Mouse (Mus musculus) hindbrain, embryonic 16.5 days (tissue): Measurements from ENCODE around the gene Hpdl. TPM values are rescaled to one million over a fixed set of nuclear protein-coding genes. Genes with fewer than 3 reads are reported as not detected.

ENCODE experiments used
- ATAC-seq: fragments of 200-750 bp; cut with Nextera tagmentation; 2 replicates; pipeline ENCODE4 v1.8.0; 2017; ENCODE audit warnings: moderate TSS enrichment, moderate library complexity
- H3K27ac ChIP-seq: fragments of 300-500 bp; sonication (generic); 2 replicates; pipeline ENCODE4 v1.5.1; 2014; ENCODE audit warnings: low read depth, mild to moderate bottlenecking, control low read depth, low read length, moderate library complexity
- H3K27me3 ChIP-seq: fragments of 300-500 bp; sonication (generic); replicated peaks from 2 replicates; pipeline ENCODE4 v1.6.1; 2014; ENCODE audit warnings: low read length; ENCODE audit not compliant: control insufficient read depth, insufficient read depth
- H3K36me3 ChIP-seq: fragments of 300-500 bp; sonication (generic); 2 replicates; pipeline ENCODE4 v1.6.1; 2014; ENCODE audit warnings: mild to moderate bottlenecking, low read length, moderate library complexity, mixed read lengths; ENCODE audit not compliant: control insufficient read depth, insufficient read depth
- H3K4me1 ChIP-seq: fragments of 300-500 bp; sonication (generic); 2 replicates; pipeline ENCODE4 v1.6.1; 2014; ENCODE audit warnings: low read depth, low read length; ENCODE audit not compliant: control insufficient read depth, insufficient read depth
- H3K4me2 ChIP-seq: fragments of 300-500 bp; sonication (generic); 2 replicates; pipeline ENCODE4 v1.6.1; 2014; ENCODE audit warnings: mild to moderate bottlenecking, low read length, control low read depth, moderate library complexity
- H3K4me3 ChIP-seq: fragments of 300-500 bp; sonication (generic); 2 replicates; pipeline ENCODE4 v1.5.1; 2014; ENCODE audit warnings: mild to moderate bottlenecking, low read length, control low read depth, moderate library complexity
- H3K9ac ChIP-seq: fragments of 300-500 bp; sonication (generic); 2 replicates; pipeline ENCODE4 v1.6.1; 2014; ENCODE audit warnings: low read depth, mild to moderate bottlenecking, control low read depth, low read length, moderate library complexity
- H3K9me3 ChIP-seq: fragments of 300-500 bp; sonication (generic); 2 replicates; pipeline ENCODE4 v1.6.1; 2014; ENCODE audit warnings: mild to moderate bottlenecking, low read length, moderate library complexity; ENCODE audit not compliant: control insufficient read depth
- WGBS: fragments of 180-500 bp; shearing (Covaris S2); extraction: QIAGEN DNeasy Blood & Tissue Kit; methylation state at CpG from one replicate; pipeline ENCODE4 v1.1.7; 2014; 5-methylcytosine and 5-hydroxymethylcytosine counted together
- polyA plus RNA-seq: library from polyadenylated mRNA; unstranded; fragments of >200 nt; fragmentation: Nextera tagmentation; extraction: Ambion mirVana; gene quantifications from 2 replicates; pipeline ENCODE4 v1.2.1, GENCODE M21; 2015

Gene Hpdl
- polyA plus RNA-seq, 1 experiment from 2014 or later, result 2.3 TPM

- Histone ChIP-seq H3K9ac (no peak overlapping the region), H3K4me1 (no peaks in the 10 kb centered on the region), H3K4me3 (no peak overlapping the region), H3K27ac (no peak overlapping the region), H3K27me3 (no peaks in the 10 kb centered on the region), H3K4me2 (no peak overlapping the region), H3K9me3 (no peaks in the 10 kb centered on the region), H3K36me3 (no peaks in the 10 kb centered on the region)
- WGBS, result 41% methylated on average over 7 of the region's 7 CpGs
- no peak for ATAC-seq
These were observed 33.3 kb downstream of the Hpdl start for GRCm38 (mm10) chr4:116787985-116788760.

- Histone ChIP-seq H3K4me2 (no peak overlapping the region), H3K4me1 (peaks cover 3% of the 10 kb centered on the region), H3K27me3 (no peaks in the 10 kb centered on the region), H3K27ac (no peak overlapping the region), H3K4me3 (no peak overlapping the region), H3K9ac (no peak overlapping the region), H3K36me3 (no peaks in the 10 kb centered on the region), H3K9me3 (no peaks in the 10 kb centered on the region)
- ATAC-seq, result no peak
- 100% methylated on average over 1 of the region's 1 CpGs for WGBS
These were observed 34.9 kb downstream of the Hpdl start for GRCm38 (mm10) chr4:116786587-116786986.

DNA sequence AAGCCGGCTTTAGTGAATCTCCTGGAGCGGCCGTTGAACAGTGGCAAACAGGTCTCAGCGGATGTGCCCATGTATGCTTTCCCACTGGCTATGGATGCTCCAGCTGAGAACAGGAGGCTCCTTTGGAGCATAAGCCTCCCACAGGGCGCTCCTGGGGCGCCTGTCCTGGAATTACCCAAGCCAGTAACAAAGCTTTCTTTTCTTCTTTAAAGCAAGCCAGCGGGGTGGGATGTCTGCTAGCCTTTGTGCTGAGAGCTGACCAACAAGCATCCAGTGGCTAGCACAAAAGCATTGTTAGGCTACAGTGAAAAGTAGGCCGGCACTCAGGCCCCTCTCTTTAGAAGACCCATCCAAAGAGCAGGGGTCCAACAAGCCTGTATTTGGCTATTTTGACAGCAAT is 39.3 kb downstream of the Hpdl start:
- H3K9me3 ChIP-seq, result no peaks in the 10 kb centered on the region
- no peak overlapping the region for H3K4me2 ChIP-seq
- H3K27ac ChIP-seq, result no peak overlapping the region
- H3K4me1 ChIP-seq, result peaks cover 3% of the 10 kb centered on the region
- no peak for ATAC-seq
- H3K27me3 ChIP-seq, result no peaks in the 10 kb centered on the region
- no peak overlapping the region for H3K4me3 ChIP-seq
- no peak overlapping the region for H3K9ac ChIP-seq
- 6% methylated on average over 8 of the region's 8 CpGs for WGBS
- H3K36me3 ChIP-seq, result no peaks in the 10 kb centered on the region

GRCm38 (mm10) chr4:116781366-116781765 is 40.1 kb downstream of the Hpdl start:
- ATAC-seq, result no peak
- H3K27me3 ChIP-seq, result no peaks in the 10 kb centered on the region
- 37% methylated on average over 2 of the region's 2 CpGs for WGBS
- H3K4me2 ChIP-seq, result no peak overlapping the region
- H3K27ac ChIP-seq, result no peak overlapping the region
- no peaks in the 10 kb centered on the region for H3K9me3 ChIP-seq
- H3K36me3 ChIP-seq, result no peaks in the 10 kb centered on the region
- H3K4me1 ChIP-seq, result peaks cover 3% of the 10 kb centered on the region
- no peak overlapping the region for H3K4me3 ChIP-seq
- H3K9ac ChIP-seq, result no peak overlapping the region

GRCm38 (mm10) chr4:116780541-116780940 is 41.0 kb downstream of the Hpdl start:
- H3K4me1 ChIP-seq, result peaks cover 3% of the 10 kb centered on the region
- H3K9ac ChIP-seq, result no peak overlapping the region
- H3K27me3 ChIP-seq, result no peaks in the 10 kb centered on the region
- H3K4me2 ChIP-seq, result no peak overlapping the region
- 86% methylated on average over 2 of the region's 2 CpGs for WGBS
- no peaks in the 10 kb centered on the region for H3K9me3 ChIP-seq
- no peak overlapping the region for H3K4me3 ChIP-seq
- no peaks in the 10 kb centered on the region for H3K36me3 ChIP-seq
- ATAC-seq, result no peak
- no peak overlapping the region for H3K27ac ChIP-seq

DNA sequence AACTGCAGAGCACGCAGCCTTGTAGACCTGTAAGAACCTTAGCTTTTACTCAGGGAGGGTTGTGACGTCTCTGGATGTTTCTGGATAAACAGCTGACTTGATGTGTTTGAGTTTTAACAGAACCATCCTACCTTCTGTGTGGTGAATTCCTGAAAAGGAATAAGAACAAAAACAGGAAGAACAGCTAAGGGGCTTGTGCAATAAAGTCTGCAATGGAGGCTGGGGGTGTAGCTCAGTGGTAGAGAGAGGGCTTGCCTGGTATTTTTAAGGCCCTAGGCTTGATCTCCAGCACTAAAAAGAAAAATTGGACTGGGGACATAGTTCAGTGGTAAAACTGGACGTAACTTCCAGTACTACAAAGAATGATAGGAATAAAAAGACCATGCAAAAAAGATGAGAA is 44.4 kb downstream of the Hpdl start:
- Histone ChIP-seq H3K4me1 (no peaks in the 10 kb centered on the region), H3K27ac (no peak overlapping the region)
- no peak for ATAC-seq

DNA sequence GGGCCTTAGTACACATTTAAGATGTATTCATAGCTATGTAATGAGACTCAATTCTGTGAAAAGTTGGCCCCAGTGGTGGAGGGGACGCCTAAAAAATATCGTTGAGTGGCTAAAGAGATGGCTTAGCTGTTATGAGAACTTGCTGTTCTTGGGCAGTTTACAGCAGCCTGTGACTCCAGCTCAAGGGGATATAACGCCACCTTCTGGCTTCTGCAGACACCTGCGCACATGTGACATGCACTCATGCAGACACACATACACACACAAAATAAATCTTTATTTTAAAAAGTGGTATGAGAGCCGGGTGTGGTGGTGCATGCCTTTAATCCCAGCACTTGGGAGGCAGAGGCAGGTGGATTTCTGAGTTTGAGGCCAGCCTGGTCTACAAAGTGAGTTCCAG is 45.1 kb downstream of the Hpdl start:
- 96% methylated on average over 5 of the region's 5 CpGs for WGBS

More for the DNA sequence above, 44.4 kb downstream of the Hpdl start:
- Histone ChIP-seq H3K36me3 (no peaks in the 10 kb centered on the region), H3K9me3 (no peaks in the 10 kb centered on the region), H3K4me3 (no peak overlapping the region), H3K27me3 (no peaks in the 10 kb centered on the region), H3K9ac (no peak overlapping the region), H3K4me2 (no peak overlapping the region)
- WGBS, result 93% methylated on average over 3 of the region's 3 CpGs

More for the DNA sequence above, 45.1 kb downstream of the Hpdl start:
- H3K4me3 ChIP-seq, result no peak overlapping the region
- H3K36me3 ChIP-seq, result no peaks in the 10 kb centered on the region
- no peaks in the 10 kb centered on the region for H3K4me1 ChIP-seq
- no peak for ATAC-seq
- no peak overlapping the region for H3K9ac ChIP-seq
- H3K27ac ChIP-seq, result no peak overlapping the region
- no peak overlapping the region for H3K4me2 ChIP-seq
- no peaks in the 10 kb centered on the region for H3K27me3 ChIP-seq
- no peaks in the 10 kb centered on the region for H3K9me3 ChIP-seq

Other genes with a start within 250 kb of the Hpdl start
- gene Ccdc17, start 225.1 kb downstream of the Hpdl start, polyA plus RNA-seq, result 4.0 and 5.6 TPM in 2 replicates
- gene Nasp, start 193.8 kb downstream of the Hpdl start, polyA plus RNA-seq, result 80.6 and 88.1 TPM in 2 replicates
- 763 and 799 TPM in 2 replicates for gene Akr1a1, start 170.0 kb downstream of the Hpdl start, polyA plus RNA-seq
- gene Prdx1, start 136.2 kb downstream of the Hpdl start, polyA plus RNA-seq, result 466 and 468 TPM in 2 replicates
- 22.6 and 24.5 TPM in 2 replicates for gene Mmachc, start 113.3 kb downstream of the Hpdl start, polyA plus RNA-seq
- gene Ccdc163, start 113.2 kb downstream of the Hpdl start, polyA plus RNA-seq, result 8.0 and 11.2 TPM in 2 replicates
- gene Tesk2, start 100.8 kb downstream of the Hpdl start, polyA plus RNA-seq, result 3.0 and 3.1 TPM in 2 replicates
- 29.6 and 30.1 TPM in 2 replicates for gene Toe1, start 14.1 kb downstream of the Hpdl start, polyA plus RNA-seq
- gene Mutyh, start 14.0 kb downstream of the Hpdl start, polyA plus RNA-seq, result 6.8 and 9.1 TPM in 2 replicates
- gene Zswim5, start 55.7 kb upstream of the Hpdl start, polyA plus RNA-seq, result 4.1 and 4.8 TPM in 2 replicates
- 59.8 and 60.2 TPM in 2 replicates for gene Urod, start 172.7 kb upstream of the Hpdl start, polyA plus RNA-seq
- gene Hectd3, start 173.6 kb upstream of the Hpdl start, polyA plus RNA-seq, result 22.0 and 23.9 TPM in 2 replicates
- gene Eif2b3, start 197.7 kb upstream of the Hpdl start, polyA plus RNA-seq, result 44.9 and 47.5 TPM in 2 replicates